Mouse (Mus musculus): ENCODE measurements at regions not wholly inside any gene's neighbourhood (a gene's known extent, or its start where the extent isn't known, plus 50 kb on each side); places are given as distances from the start of the nearest gene placed in this dataset.
"Not testable (repeated sequence)": the region's sequence is repeated elsewhere in the genome, so short reads cannot be mapped to it uniquely, and the experiment has no call there.

DNA sequence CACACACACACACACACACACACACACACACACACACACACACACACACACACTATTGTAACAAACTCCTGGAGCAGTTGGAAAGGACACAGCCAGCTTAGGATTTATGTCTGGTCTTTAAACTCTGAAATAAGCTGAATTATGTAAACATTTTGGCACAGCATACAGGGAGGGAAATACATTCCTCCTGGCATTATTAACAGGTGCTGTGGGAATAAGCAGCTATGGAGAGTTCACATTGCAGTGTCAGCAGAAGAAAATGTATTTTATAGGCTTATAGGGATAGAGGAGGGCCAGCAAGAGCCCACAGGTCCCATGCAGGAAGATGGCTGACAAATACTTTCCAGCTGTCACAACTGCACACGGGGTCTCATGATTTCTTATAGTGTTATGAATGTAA lies 100.8 kb upstream of the Arhgap20 start:
- DNase-seq (ENCODE audit: low spot score): no peak

DNA sequence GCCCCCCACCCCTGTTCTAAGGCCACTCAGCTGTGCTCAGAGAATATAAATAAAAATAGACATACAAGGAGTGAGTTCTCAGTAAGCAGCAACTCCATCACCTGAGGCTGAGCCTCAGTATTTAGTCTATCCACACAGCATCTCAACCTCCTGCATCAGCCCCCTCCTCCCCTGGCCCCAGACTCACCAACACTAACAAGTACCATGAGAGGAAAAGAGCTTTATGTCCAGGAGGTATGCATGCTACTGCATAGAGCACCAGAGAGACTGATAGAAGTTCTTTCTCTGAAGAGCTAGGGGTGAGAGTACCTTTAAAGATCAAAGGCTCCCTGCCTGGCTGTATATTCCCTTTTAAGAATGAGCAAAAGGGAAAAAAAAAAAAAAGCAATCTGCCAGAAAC lies 100.3 kb upstream of the Arhgap20 start:
- no peak for DNase-seq (ENCODE audit: low spot score)

DNA sequence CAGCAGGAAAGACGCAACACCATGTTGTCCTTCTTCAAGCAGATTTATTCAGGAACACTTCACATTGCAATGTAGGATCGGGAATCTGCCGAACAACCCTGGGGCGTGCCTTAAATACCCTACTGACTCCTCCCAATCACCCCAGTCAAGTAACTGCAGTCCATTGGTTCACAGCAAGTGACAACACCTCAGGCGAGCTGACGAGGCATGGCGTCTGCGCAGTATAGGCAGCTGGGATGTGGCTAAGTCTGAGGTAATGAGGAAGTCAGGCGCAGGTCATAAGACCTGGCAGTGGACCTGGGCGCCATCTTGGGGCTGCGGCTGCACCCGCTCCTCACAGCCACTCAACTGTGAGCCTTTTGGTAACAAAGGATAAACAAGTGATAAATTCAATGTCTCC lies 96.2 kb upstream of the Arhgap20 start:
- not testable (repeated sequence) for DNase-seq (ENCODE audit: low spot score)

DNA sequence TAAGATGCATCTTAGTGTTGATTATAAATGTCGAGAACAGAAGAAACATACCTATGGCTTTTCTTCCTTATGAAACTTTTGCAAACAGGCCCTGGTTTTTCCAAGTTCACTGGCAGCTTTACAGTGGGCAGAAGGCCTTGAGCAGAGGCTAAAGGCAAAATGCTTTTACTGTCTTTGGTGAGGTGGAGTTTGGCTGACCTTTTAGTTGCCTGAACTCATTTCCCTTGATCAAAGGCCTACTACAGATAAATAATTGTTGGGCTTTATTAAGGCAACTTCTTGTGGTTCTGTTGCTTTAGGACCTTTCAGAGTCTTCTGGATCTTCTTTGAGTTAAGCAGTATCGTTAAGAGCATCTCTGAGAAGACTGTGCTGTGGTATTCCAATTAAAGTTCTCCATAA lies 94.6 kb upstream of the Arhgap20 start:
- DNase-seq (ENCODE audit: low spot score): no peak

DNA sequence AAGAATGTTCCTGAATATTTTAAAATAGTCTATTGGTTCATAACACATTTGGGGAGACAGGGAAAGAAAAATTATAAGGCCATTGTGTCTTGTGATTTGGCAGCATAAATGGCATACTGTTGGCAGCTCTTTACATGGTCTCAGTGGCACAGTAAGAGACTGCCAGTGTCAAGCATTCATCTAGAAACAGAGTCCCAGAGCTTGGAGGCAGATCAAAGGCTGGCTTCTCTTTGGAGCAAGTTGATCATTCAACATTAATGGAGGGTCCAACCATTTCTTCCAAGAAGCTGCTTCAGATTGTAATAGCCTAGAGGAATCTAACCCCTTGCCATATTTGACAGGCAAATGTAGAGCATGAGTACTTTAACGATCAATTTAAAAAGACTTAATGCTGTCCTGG lies 78.6 kb upstream of the Arhgap20 start:
- DNase-seq (ENCODE audit: low spot score): no peak

DNA sequence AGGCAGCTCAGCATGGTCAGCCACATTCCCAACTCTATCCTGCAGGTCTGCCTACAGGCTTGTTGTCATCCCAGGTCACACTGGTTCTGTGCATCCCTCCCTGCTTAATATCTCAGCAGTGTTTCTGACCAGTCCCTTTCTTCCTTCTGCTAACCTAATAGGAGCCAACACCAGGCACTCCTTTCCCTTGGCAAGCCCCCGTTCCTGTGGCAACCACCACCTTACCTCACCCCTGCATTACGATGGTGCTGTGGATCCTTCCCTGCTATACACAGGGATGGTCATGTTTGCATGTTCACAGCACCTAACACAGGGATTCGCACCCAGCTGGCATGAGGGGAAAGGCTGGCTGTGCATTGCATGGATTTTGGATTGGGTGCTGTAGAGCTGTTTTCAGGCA lies 50.8 kb upstream of the Arhgap20 start:
- DNase-seq (ENCODE audit: low spot score): no peak
